In genomic region chr1:88995945-88996344, GRCm38 (mm10) we compare ENCODE assay signal across 13 mouse cellular contexts.
A peak's percentile ranks its signal among the peaks of the same experiment; 100 is the strongest.
DNase-seq lines count a peak whose midpoint lies in the region; ATAC-seq and TF ChIP-seq lines count a peak whose summit lies in the region.
"Had no signal": no experiment of that assay in that cellular context is flagged by ENCODE, and none has a peak within 500 bp of the region (broad histone marks: within the 10 kb centered on the region; RNA-seq: fewer than 3 reads in every experiment).

No protein-coding gene starts in this region.

- no peak overlapping the region for H3K9ac ChIP-seq in hindbrain, embryonic 14.5 days
- H3K9ac ChIP-seq in hindbrain, embryonic 12.5 days = no peak overlapping the region
- H3K9ac ChIP-seq in ES-Bruce4 (ENCODE audit: low read depth, poor library complexity, severe bottlenecking) = no peak overlapping the region
- H3K9ac ChIP-seq in limb, embryonic 12.5 days (replicated peaks) = no peak overlapping the region

- TF ChIP-seq EP300 in ES-Bruce4 (IDR thresholded peaks at IDR 0.05; ENCODE audit: insufficient read depth, low read depth, low read length) = peak; percentile 26; the same call in 1 of the 2 replicates

- no peak overlapping the region for H3K4me3 ChIP-seq in hindbrain, embryonic 14.5 days (replicated peaks; ENCODE audit: low read length)
- no peak overlapping the region for H3K4me3 ChIP-seq in hindbrain, embryonic 12.5 days
- H3K4me3 ChIP-seq in ES-Bruce4 (ENCODE audit: low read depth, low read length) = no peak overlapping the region
- no peak overlapping the region for H3K4me3 ChIP-seq in limb, embryonic 12.5 days (replicated peaks)
- H3K4me3 ChIP-seq: heart, embryonic 10.5 days had no signal

- H3K4me1 ChIP-seq in hindbrain, embryonic 14.5 days (replicated peaks; ENCODE audit: control insufficient read depth, insufficient read depth, low read length) = peaks cover 17% of the 10 kb centered on the region
- peaks cover 6% of the 10 kb centered on the region for H3K4me1 ChIP-seq in hindbrain, embryonic 12.5 days
- H3K4me1 ChIP-seq in ES-Bruce4 (ENCODE audit: control insufficient read depth, insufficient read depth, low read length) = no peaks in the 10 kb centered on the region
- peaks cover 28% of the 10 kb centered on the region for H3K4me1 ChIP-seq in limb, embryonic 12.5 days (replicated peaks)

- H3K27me3 ChIP-seq in hindbrain, embryonic 14.5 days (ENCODE audit: control insufficient read depth, insufficient read depth, low read length) = no peaks in the 10 kb centered on the region
- no peaks in the 10 kb centered on the region for H3K27me3 ChIP-seq in hindbrain, embryonic 12.5 days
- no peaks in the 10 kb centered on the region for H3K27me3 ChIP-seq in ES-Bruce4 (ENCODE audit: control insufficient read depth, insufficient read depth, low read length, poor library complexity, severe bottlenecking)
- H3K27me3 ChIP-seq in limb, embryonic 12.5 days = no peaks in the 10 kb centered on the region

- TF ChIP-seq POLR2A in ES-Bruce4 (IDR thresholded peaks at IDR 0.05; ENCODE audit: insufficient read depth, low read length) = no peak

- 0 out of 2 replicates have a peak overlapping the region, but pooled peaks have one; percentile 17 for H3K27ac ChIP-seq in hindbrain, embryonic 14.5 days
- H3K27ac ChIP-seq in hindbrain, embryonic 12.5 days = no peak overlapping the region
- no peak overlapping the region for H3K27ac ChIP-seq in ES-Bruce4 (ENCODE audit: insufficient read depth, low read length)
- H3K27ac ChIP-seq in limb, embryonic 12.5 days = no peak overlapping the region
- H3K27ac ChIP-seq: heart, embryonic 10.5 days; stomach, postnatal 0 days had no signal

- no peak overlapping the region for H3K4me2 ChIP-seq in hindbrain, embryonic 14.5 days (replicated peaks)
- H3K4me2 ChIP-seq in hindbrain, embryonic 12.5 days (replicated peaks) = no peak overlapping the region
- H3K4me2 ChIP-seq in limb, embryonic 12.5 days = peak overlapping the region; percentile 35; the same call in 1 of the 2 replicates

- H3K36me3 ChIP-seq in hindbrain, embryonic 14.5 days (replicated peaks; ENCODE audit: control insufficient read depth, insufficient read depth) = no peaks in the 10 kb centered on the region
- no peaks in the 10 kb centered on the region for H3K36me3 ChIP-seq in hindbrain, embryonic 12.5 days
- H3K36me3 ChIP-seq in ES-Bruce4 (ENCODE audit: control insufficient read depth, insufficient read depth, low read length, poor library complexity, severe bottlenecking) = no peaks in the 10 kb centered on the region
- no peaks in the 10 kb centered on the region for H3K36me3 ChIP-seq in limb, embryonic 12.5 days
- H3K36me3 ChIP-seq: heart, embryonic 10.5 days had no signal

- 29% methylated on average over 8 of the region's 8 CpGs for WGBS in hindbrain, embryonic 14.5 days
- WGBS in hindbrain, embryonic 12.5 days = 29% methylated on average over 8 of the region's 8 CpGs
- 14% methylated on average over 8 of the region's 8 CpGs for WGBS in limb, embryonic 12.5 days

- no peak for ATAC-seq in hindbrain, embryonic 14.5 days (ENCODE audit: low FRiP score)
- ATAC-seq in hindbrain, embryonic 12.5 days (ENCODE audit: low FRiP score) = no peak
- ATAC-seq in limb, embryonic 12.5 days (ENCODE audit: insufficient number of reproducible peaks, insufficient read depth, low FRiP score, low TSS enrichment, low read depth) = no peak

- no peak for TF ChIP-seq CTCF in ES-Bruce4 (IDR thresholded peaks at IDR 0.05; ENCODE audit: low read depth, low read length)

- no peaks in the 10 kb centered on the region for H3K9me3 ChIP-seq in hindbrain, embryonic 14.5 days (ENCODE audit: control insufficient read depth, low read length)
- H3K9me3 ChIP-seq in hindbrain, embryonic 12.5 days (replicated peaks) = no peaks in the 10 kb centered on the region
- no peaks in the 10 kb centered on the region for H3K9me3 ChIP-seq in ES-Bruce4 (replicated peaks; ENCODE audit: control insufficient read depth, insufficient read depth, low read length, poor library complexity, severe bottlenecking)
- H3K9me3 ChIP-seq in limb, embryonic 12.5 days = no peaks in the 10 kb centered on the region
- H3K9me3 ChIP-seq: heart, embryonic 10.5 days had no signal

- DNase-seq in hindbrain, embryonic 14.5 days (ENCODE audit: low spot score) = no peak
- peak; percentile 40 for DNase-seq in brain, embryonic 18.5 days (ENCODE audit: low read depth, low spot score)
- no peak for DNase-seq in adrenal gland, postnatal 25 days
- no peak for DNase-seq in urinary bladder, postnatal 10 days (ENCODE audit: low spot score)
- DNase-seq in urinary bladder, postnatal 14 days (ENCODE audit: low spot score) = no peak
- DNase-seq: cerebellum, postnatal 25 days; heart, postnatal 4 days; kidney, adult 2 months had no signal
